Mouse (Mus musculus) limb, embryonic 14.5 days (tissue): ENCODE measurements around the gene Ddx1. TPM values are rescaled to one million over a fixed set of nuclear protein-coding genes. Genes with fewer than 3 reads are reported as not detected.

Source experiments
- ATAC-seq: fragments of 200-750 bp; cut with Nextera tagmentation; 2 replicates; pipeline ENCODE4 v1.8.0; 2017; ENCODE audit warnings: low read depth, moderate number of reproducible peaks, moderate TSS enrichment; ENCODE audit not compliant: low FRiP score
- DNase-seq: peaks from one replicate; pipeline ENCODE4 v3.0.0-alpha.2; 2015; ENCODE audit warnings: low spot score
- H3K27ac ChIP-seq: fragments of 300-500 bp; sonication (generic); replicated peaks from 2 replicates; pipeline ENCODE4 v1.5.1; 2014; ENCODE audit warnings: low read depth, mild to moderate bottlenecking, low read length, moderate library complexity, mixed read lengths
- H3K27me3 ChIP-seq: fragments of 300-500 bp; sonication (generic); 2 replicates; pipeline ENCODE4 v1.6.1; 2014; ENCODE audit warnings: low read length, mixed read lengths; ENCODE audit not compliant: control insufficient read depth, insufficient read depth
- H3K36me3 ChIP-seq: fragments of 300-500 bp; sonication (generic); 2 replicates; pipeline ENCODE4 v1.6.1; 2014; ENCODE audit warnings: mild to moderate bottlenecking, low read length, moderate library complexity, mixed read lengths; ENCODE audit not compliant: control insufficient read depth, insufficient read depth
- H3K4me1 ChIP-seq: fragments of 300-500 bp; sonication (generic); 2 replicates; pipeline ENCODE4 v1.6.1; 2014; ENCODE audit warnings: antibody characterized with exemption, low read length, mixed read lengths; ENCODE audit not compliant: control insufficient read depth, insufficient read depth
- H3K4me2 ChIP-seq: fragments of 300-500 bp; sonication (generic); replicated peaks from 2 replicates; pipeline ENCODE4 v1.6.1; 2014; ENCODE audit warnings: low read depth, mild to moderate bottlenecking, low read length, moderate library complexity; ENCODE audit not compliant: severe bottlenecking
- H3K4me3 ChIP-seq: fragments of 300-500 bp; sonication (generic); replicated peaks from 2 replicates; pipeline ENCODE4 v1.5.1; 2014; ENCODE audit warnings: low read length
- H3K9ac ChIP-seq: fragments of 300-500 bp; sonication (generic); 2 replicates; pipeline ENCODE4 v1.6.1; 2014; ENCODE audit warnings: mild to moderate bottlenecking, low read depth, low read length, moderate library complexity; ENCODE audit not compliant: severe bottlenecking
- H3K9me3 ChIP-seq: fragments of 300-500 bp; sonication (generic); 2 replicates; pipeline ENCODE4 v1.6.1; 2016; ENCODE audit warnings: low read length; ENCODE audit not compliant: control insufficient read depth
- POLR2A ChIP-seq: fragments of 200-500 bp; IDR thresholded peaks from 2 replicates; pipeline ENCODE4 v1.8.0; 2012; ENCODE audit warnings: inconsistent platforms, mild to moderate bottlenecking, moderate library complexity, borderline replicate concordance; ENCODE audit not compliant: insufficient read depth, insufficient read length; ENCODE audit errors: extremely low read depth
- WGBS: fragments of 180-500 bp; shearing (Covaris S2); extraction: QIAGEN DNeasy Blood & Tissue Kit; methylation state at CpG from one replicate; pipeline ENCODE4 v1.1.7; 2014; 5-methylcytosine and 5-hydroxymethylcytosine counted together
- polyA plus RNA-seq, 2 experiments: library from polyadenylated mRNA; depleted of rRNA in 1 of 2; stranded (reverse) in 1 of 2; unstranded in 1 of 2; fragments of >200 nt; fragmentation: Nextera tagmentation in 1 of 2; extraction: Ambion mirVana in 1 of 2; gene quantifications; 2 replicates each; pipeline versions ENCODE4 v1.2.1 to v1.2.3; 2012 to 2014

Ddx1 gene
- polyA plus RNA-seq, 2 experiments, result 62.8 to 145 TPM

GRCm38 (mm10) chr12:13202322-13202721 lies 46.7 kb downstream of the Ddx1 start:
- no peak for TF ChIP-seq POLR2A
- H3K36me3 ChIP-seq, result no peaks in the 10 kb centered on the region
- H3K4me2 ChIP-seq, result no peak overlapping the region
- no peak for DNase-seq
- no peaks in the 10 kb centered on the region for H3K9me3 ChIP-seq
- no peak for ATAC-seq
- H3K4me3 ChIP-seq, result no peak overlapping the region
- no peaks in the 10 kb centered on the region for H3K4me1 ChIP-seq
- H3K27ac ChIP-seq, result no peak overlapping the region
- H3K9ac ChIP-seq, result no peak overlapping the region
- H3K27me3 ChIP-seq, result no peaks in the 10 kb centered on the region

- Histone ChIP-seq H3K4me3 (no peak overlapping the region), H3K4me2 (no peak overlapping the region), H3K4me1 (no peaks in the 10 kb centered on the region), H3K27me3 (no peaks in the 10 kb centered on the region), H3K36me3 (no peaks in the 10 kb centered on the region), H3K27ac (no peak overlapping the region), H3K9me3 (no peaks in the 10 kb centered on the region), H3K9ac (no peak overlapping the region)
- no peak for DNase-seq
- ATAC-seq, result no peak
- no peak for TF ChIP-seq POLR2A
- WGBS, result 60% methylated on average over 6 of the region's 6 CpGs
Observed at GRCm38 (mm10) chr12:13200576-13200975, 48.4 kb downstream of the Ddx1 start.

- Histone ChIP-seq H3K36me3 (no peaks in the 10 kb centered on the region), H3K4me1 (no peaks in the 10 kb centered on the region), H3K27ac (no peak overlapping the region), H3K4me2 (no peak overlapping the region), H3K4me3 (no peak overlapping the region), H3K9me3 (no peaks in the 10 kb centered on the region), H3K27me3 (no peaks in the 10 kb centered on the region), H3K9ac (no peak overlapping the region)
- 46% methylated on average over 13 of the region's 13 CpGs for WGBS
- no peak for DNase-seq
- TF ChIP-seq POLR2A, result no peak
- no peak for ATAC-seq
Observed at GRCm38 (mm10) chr12:13199338-13200301, 49.4 kb downstream of the Ddx1 start.

- Histone ChIP-seq H3K9ac (no peak overlapping the region), H3K4me2 (no peak overlapping the region), H3K4me3 (no peak overlapping the region), H3K27ac (no peak overlapping the region), H3K27me3 (no peaks in the 10 kb centered on the region), H3K4me1 (no peaks in the 10 kb centered on the region), H3K9me3 (no peaks in the 10 kb centered on the region), H3K36me3 (no peaks in the 10 kb centered on the region)
- no peak for ATAC-seq
- 15% methylated on average over 3 of the region's 3 CpGs for WGBS
- no peak for TF ChIP-seq POLR2A
- no peak for DNase-seq
Observed at GRCm38 (mm10) chr12:13198157-13198556, 50.9 kb downstream of the Ddx1 start.

- H3K4me1 ChIP-seq, result no peaks in the 10 kb centered on the region
- no peak overlapping the region for H3K4me3 ChIP-seq
- no peaks in the 10 kb centered on the region for H3K9me3 ChIP-seq
- no peak overlapping the region for H3K4me2 ChIP-seq
- ATAC-seq, result no peak
- no peak overlapping the region for H3K9ac ChIP-seq
- no peak for DNase-seq
- H3K27me3 ChIP-seq, result no peaks in the 10 kb centered on the region
- TF ChIP-seq POLR2A, result no peak
- H3K27ac ChIP-seq, result no peak overlapping the region
- H3K36me3 ChIP-seq, result no peaks in the 10 kb centered on the region
- 54% methylated on average over 4 of the region's 4 CpGs for WGBS
Observed at GRCm38 (mm10) chr12:13196146-13196545, 52.9 kb downstream of the Ddx1 start.
